Mouse (Mus musculus): ENCODE results near the gene Ankrd28. TPM values are rescaled to one million over a fixed set of nuclear protein-coding genes. Genes with fewer than 3 reads are reported as not detected.
"Not testable (repeated sequence)": the region's sequence is repeated elsewhere in the genome, so short reads cannot be mapped to it uniquely, and the experiment has no call there.

Gene Ankrd28
- total and polyA plus RNA-seq, 3 experiments = 6.6 to 27.7 (median 22.1) TPM

DNA sequence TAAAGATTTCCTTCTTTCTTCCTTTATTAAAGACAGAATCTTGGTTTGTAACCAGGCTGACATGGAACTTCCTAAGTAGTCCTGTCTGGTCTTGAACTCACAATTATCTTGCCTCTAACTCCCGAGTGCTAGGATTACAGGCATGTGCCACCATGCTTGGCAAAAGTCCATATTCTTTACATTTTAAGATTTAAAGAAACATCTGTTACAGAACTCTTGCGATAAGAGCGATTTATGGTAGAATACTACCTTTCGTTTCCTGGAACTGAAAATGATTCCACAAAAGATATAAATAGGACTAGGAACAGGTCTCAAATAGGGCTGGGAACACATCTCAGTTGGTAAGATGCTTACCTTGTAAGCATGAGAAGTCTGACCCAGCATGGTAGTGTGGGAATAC is 56.9 kb downstream of the Ankrd28 start:
- H3K36me3 ChIP-seq (ENCODE audit: control insufficient read depth, insufficient read depth, low read length) = no peaks in the 10 kb centered on the region
- no peak overlapping the region for H3K4me3 ChIP-seq
- peaks cover 1% of the 10 kb centered on the region; the same call in 1 of the 2 replicates for H3K79me2 ChIP-seq (replicated peaks; ENCODE audit: control insufficient read depth, insufficient read depth, low read length)
- no peak for TF ChIP-seq CTCF (IDR thresholded peaks at IDR 0.05)
- no peak for TF ChIP-seq EP300 (IDR thresholded peaks at IDR 0.05; ENCODE audit: insufficient read depth, low read depth, low read length)
- TF ChIP-seq POLR2A (IDR thresholded peaks at IDR 0.05; ENCODE audit: insufficient read depth, low read depth, low read length) = no peak
- H3K27me3 ChIP-seq (ENCODE audit: control insufficient read depth, insufficient read depth, low read length) = no peaks in the 10 kb centered on the region
- intact Hi-C loops (cut with DNase I) = no loop called here
- H3K9ac ChIP-seq (ENCODE audit: low read depth, low read length) = no peak overlapping the region
- DNase-seq = no peak
- no peak overlapping the region for H3K27ac ChIP-seq
- 89% methylated on average over 4 of the region's 4 CpGs for WGBS
- peaks cover 2% of the 10 kb centered on the region for H3K4me1 ChIP-seq (ENCODE audit: control insufficient read depth, insufficient read depth, low read length)

DNA sequence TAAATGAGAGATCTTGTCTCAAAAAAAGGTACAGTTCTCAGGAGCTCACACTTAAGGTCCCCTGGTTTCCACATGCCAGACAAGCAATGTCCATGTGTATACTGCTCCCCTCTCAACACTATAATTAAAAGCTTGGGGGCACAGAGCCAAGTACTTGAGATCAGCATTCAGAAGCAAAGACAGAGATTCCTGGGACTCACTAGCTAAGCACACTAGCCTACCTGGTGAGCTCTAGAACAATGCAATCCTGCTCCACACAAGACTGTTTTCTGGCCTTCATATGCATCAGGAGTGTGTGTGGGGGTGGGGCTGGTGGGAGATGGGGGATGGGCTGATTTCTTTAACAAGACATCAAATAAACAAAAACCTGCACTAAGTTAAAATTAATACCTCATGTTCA is 58.2 kb downstream of the Ankrd28 start:
- Histone ChIP-seq H3K4me3 (no peak overlapping the region), H3K27ac (no peak overlapping the region), H3K27me3 (ENCODE audit: control insufficient read depth, insufficient read depth, low read length) (no peaks in the 10 kb centered on the region), H3K79me2 (replicated peaks; ENCODE audit: control insufficient read depth, insufficient read depth, low read length) (peaks cover 3% of the 10 kb centered on the region; the same call in 1 of the 2 replicates), H3K36me3 (ENCODE audit: control insufficient read depth, insufficient read depth, low read length) (no peaks in the 10 kb centered on the region), H3K9ac (ENCODE audit: low read depth, low read length) (no peak overlapping the region), H3K4me1 (ENCODE audit: control insufficient read depth, insufficient read depth, low read length) (peaks cover 2% of the 10 kb centered on the region)
- DNase-seq = no peak
- TF ChIP-seq CTCF (IDR thresholded peaks at IDR 0.05) (no peak), POLR2A (IDR thresholded peaks at IDR 0.05; ENCODE audit: insufficient read depth, low read depth, low read length) (no peak), EP300 (IDR thresholded peaks at IDR 0.05; ENCODE audit: insufficient read depth, low read depth, low read length) (no peak)
- intact Hi-C loops (cut with DNase I) = no loop called here

DNA sequence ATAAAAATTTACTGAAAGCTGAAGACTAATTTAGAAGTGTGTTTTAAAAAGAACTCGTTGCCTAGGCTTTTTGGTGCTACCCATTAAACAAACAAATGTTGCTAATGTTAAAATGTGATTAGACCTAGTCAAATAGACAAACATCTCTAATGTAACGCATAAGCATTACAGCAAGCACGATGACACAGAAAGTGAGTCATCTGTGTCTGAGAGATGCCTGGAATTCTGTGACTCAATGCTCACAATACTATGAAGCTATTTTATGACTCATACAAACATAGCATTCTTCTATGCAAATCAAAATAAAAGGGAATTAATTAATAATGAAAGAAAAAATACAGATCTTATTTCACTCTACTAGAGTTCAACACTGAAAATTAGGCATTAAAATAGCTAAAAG is 61.9 kb downstream of the Ankrd28 start:
- H3K79me2 ChIP-seq (replicated peaks; ENCODE audit: control insufficient read depth, insufficient read depth, low read length) = peaks cover 3% of the 10 kb centered on the region; the same call in 1 of the 2 replicates

DNA sequence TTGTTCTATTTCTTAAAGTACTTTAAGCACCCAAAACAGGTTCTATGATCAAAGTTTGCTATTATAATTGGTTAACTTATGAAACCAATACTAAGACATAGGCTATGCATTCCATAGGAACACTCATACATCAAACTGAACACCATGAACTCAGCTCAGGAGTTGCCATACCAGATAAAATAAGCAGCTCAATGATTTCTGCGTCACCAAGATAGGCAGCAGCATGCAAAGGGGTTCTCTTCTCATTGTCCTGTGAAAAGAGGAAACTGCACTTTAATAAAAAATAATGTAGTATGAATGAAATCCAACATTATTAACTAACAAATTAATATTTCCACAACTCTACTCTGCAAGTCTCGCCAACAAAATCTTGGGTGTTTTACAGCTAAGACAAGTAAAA is 66.4 kb downstream of the Ankrd28 start:
- WGBS = 89% methylated on average over 2 of the region's 2 CpGs
- TF ChIP-seq POLR2A (IDR thresholded peaks at IDR 0.05; ENCODE audit: insufficient read depth, low read depth, low read length) (no peak), CTCF (IDR thresholded peaks at IDR 0.05) (no peak), EP300 (IDR thresholded peaks at IDR 0.05; ENCODE audit: insufficient read depth, low read depth, low read length) (no peak)

More for the DNA sequence above, 61.9 kb downstream of the Ankrd28 start:
- DNase-seq = no peak
- no peak overlapping the region for H3K9ac ChIP-seq (ENCODE audit: low read depth, low read length)
- 48% methylated on average over 3 of the region's 3 CpGs for WGBS
- H3K27ac ChIP-seq = no peak overlapping the region
- H3K4me1 ChIP-seq (ENCODE audit: control insufficient read depth, insufficient read depth, low read length) = peaks cover 2% of the 10 kb centered on the region
- no peaks in the 10 kb centered on the region for H3K27me3 ChIP-seq (ENCODE audit: control insufficient read depth, insufficient read depth, low read length)
- no peaks in the 10 kb centered on the region for H3K36me3 ChIP-seq (ENCODE audit: control insufficient read depth, insufficient read depth, low read length)
- TF ChIP-seq POLR2A (IDR thresholded peaks at IDR 0.05; ENCODE audit: insufficient read depth, low read depth, low read length) = no peak
- no peak for TF ChIP-seq CTCF (IDR thresholded peaks at IDR 0.05)
- TF ChIP-seq EP300 (IDR thresholded peaks at IDR 0.05; ENCODE audit: insufficient read depth, low read depth, low read length) = no peak
- intact Hi-C loops (cut with DNase I) = no loop called here
- H3K4me3 ChIP-seq = no peak overlapping the region

DNA sequence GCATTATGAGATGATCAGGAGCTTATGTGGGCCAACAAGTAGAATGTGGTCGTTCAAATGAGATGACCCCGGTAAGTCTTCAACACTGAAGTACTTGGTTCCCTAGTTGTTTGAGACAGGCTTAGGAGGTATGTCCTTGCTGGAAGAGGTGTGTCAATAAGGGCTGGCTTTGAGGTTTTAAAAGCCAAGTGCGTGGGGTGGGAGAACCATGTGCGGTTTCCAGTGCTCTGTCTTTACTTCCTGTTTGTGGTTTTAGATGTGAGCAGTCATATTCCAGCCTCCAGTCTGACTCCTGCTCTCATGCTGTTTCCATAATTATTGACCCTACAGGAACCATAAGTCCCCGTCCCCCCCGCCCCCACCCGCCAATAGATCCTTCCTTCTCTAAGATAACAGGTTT is 68.7 kb downstream of the Ankrd28 start:
- DNase-seq = no peak
- no peak overlapping the region for H3K4me3 ChIP-seq
- H3K36me3 ChIP-seq (ENCODE audit: control insufficient read depth, insufficient read depth, low read length) = peaks cover 2% of the 10 kb centered on the region; the same call in 1 of the 2 replicates
- TF ChIP-seq CTCF (IDR thresholded peaks at IDR 0.05) (no peak), POLR2A (IDR thresholded peaks at IDR 0.05; ENCODE audit: insufficient read depth, low read depth, low read length) (no peak), EP300 (IDR thresholded peaks at IDR 0.05; ENCODE audit: insufficient read depth, low read depth, low read length) (no peak)
- H3K27ac ChIP-seq = no peak overlapping the region
- no peaks in the 10 kb centered on the region for H3K79me2 ChIP-seq (replicated peaks; ENCODE audit: control insufficient read depth, insufficient read depth, low read length)
- intact Hi-C loops (cut with DNase I) = no loop called here
- H3K4me1 ChIP-seq (ENCODE audit: control insufficient read depth, insufficient read depth, low read length) = no peaks in the 10 kb centered on the region
- no peak overlapping the region for H3K9ac ChIP-seq (ENCODE audit: low read depth, low read length)
- no peaks in the 10 kb centered on the region for H3K27me3 ChIP-seq (ENCODE audit: control insufficient read depth, insufficient read depth, low read length)
- WGBS = 85% methylated on average over 7 of the region's 7 CpGs

More for the DNA sequence above, 66.4 kb downstream of the Ankrd28 start:
- H3K36me3 ChIP-seq (ENCODE audit: control insufficient read depth, insufficient read depth, low read length) = no peaks in the 10 kb centered on the region; the same call in 1 of the 2 replicates
- H3K79me2 ChIP-seq (replicated peaks; ENCODE audit: control insufficient read depth, insufficient read depth, low read length) = 0 out of 2 replicates have a peak, but pooled peaks cover 1% of the 10 kb centered on the region
- H3K27ac ChIP-seq = no peak overlapping the region
- H3K27me3 ChIP-seq (ENCODE audit: control insufficient read depth, insufficient read depth, low read length) = no peaks in the 10 kb centered on the region
- H3K4me1 ChIP-seq (ENCODE audit: control insufficient read depth, insufficient read depth, low read length) = no peaks in the 10 kb centered on the region; the same call in 1 of the 2 replicates
- intact Hi-C loops (cut with DNase I) = no loop called here
- H3K4me3 ChIP-seq = no peak overlapping the region
- DNase-seq = no peak
- H3K9ac ChIP-seq (ENCODE audit: low read depth, low read length) = no peak overlapping the region

DNA sequence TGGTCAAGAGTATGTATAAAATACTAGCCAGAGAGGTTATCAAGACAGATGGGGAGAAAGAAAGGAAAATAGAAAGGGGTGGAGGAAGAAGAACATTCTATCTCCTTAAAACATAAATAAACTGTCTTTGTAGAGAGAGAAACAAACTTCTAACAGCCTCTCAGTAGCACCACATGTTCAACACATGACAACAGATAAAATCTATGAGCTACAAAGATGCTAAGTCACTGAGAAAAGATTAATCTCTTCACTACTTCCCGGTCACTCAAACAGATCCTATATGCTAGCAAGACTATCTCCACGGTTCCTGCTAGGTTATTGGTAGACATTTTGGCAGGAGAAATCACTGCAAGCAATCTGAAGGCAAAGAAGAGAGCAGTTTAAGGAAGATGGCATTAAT is 71.3 kb downstream of the Ankrd28 start:
- Histone ChIP-seq H3K27me3 (ENCODE audit: control insufficient read depth, insufficient read depth, low read length) (no peaks in the 10 kb centered on the region), H3K79me2 (replicated peaks; ENCODE audit: control insufficient read depth, insufficient read depth, low read length) (no peaks in the 10 kb centered on the region), H3K27ac (no peak overlapping the region), H3K4me3 (no peak overlapping the region), H3K4me1 (ENCODE audit: control insufficient read depth, insufficient read depth, low read length) (no peaks in the 10 kb centered on the region), H3K36me3 (ENCODE audit: control insufficient read depth, insufficient read depth, low read length) (peaks cover 2% of the 10 kb centered on the region; the same call in 1 of the 2 replicates), H3K9ac (ENCODE audit: low read depth, low read length) (no peak overlapping the region)
- TF ChIP-seq EP300 (IDR thresholded peaks at IDR 0.05; ENCODE audit: insufficient read depth, low read depth, low read length) = no peak
- TF ChIP-seq CTCF (IDR thresholded peaks at IDR 0.05) = no peak
- no peak for TF ChIP-seq POLR2A (IDR thresholded peaks at IDR 0.05; ENCODE audit: insufficient read depth, low read depth, low read length)
- intact Hi-C loops (cut with DNase I) = no loop called here
- no peak for DNase-seq
- WGBS = 85% methylated on average over 2 of the region's 2 CpGs

DNA sequence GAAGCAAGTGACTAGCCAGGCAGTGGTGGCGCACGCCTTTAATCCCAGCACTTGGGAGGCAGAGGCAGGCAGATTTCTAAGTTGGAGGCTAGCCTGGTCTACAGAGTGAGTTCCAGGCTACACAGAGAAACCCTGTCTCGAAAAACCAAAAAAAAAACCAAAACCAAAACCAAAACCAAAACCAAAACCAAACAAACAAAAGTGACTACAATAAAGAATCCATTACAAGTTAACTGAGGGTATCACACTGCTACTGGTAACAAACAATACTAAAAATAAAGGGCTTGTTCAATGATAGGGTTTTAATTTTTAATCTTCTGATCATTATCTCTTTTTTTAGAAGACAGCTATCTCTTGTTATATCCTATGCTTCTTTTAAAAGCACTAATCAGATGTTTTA is 72.0 kb downstream of the Ankrd28 start:
- H3K9ac ChIP-seq (ENCODE audit: low read depth, low read length); H3K36me3 ChIP-seq (ENCODE audit: control insufficient read depth, insufficient read depth, low read length); H3K27me3 ChIP-seq (ENCODE audit: control insufficient read depth, insufficient read depth, low read length); H3K4me3 ChIP-seq; DNase-seq; H3K79me2 ChIP-seq (replicated peaks; ENCODE audit: control insufficient read depth, insufficient read depth, low read length); intact Hi-C loops (cut with DNase I); H3K27ac ChIP-seq; H3K4me1 ChIP-seq (ENCODE audit: control insufficient read depth, insufficient read depth, low read length): not testable (repeated sequence)
- WGBS = 81% methylated on average over 3 of the region's 3 CpGs

Data from heart, adult 2 months (tissue).